Mouse (Mus musculus): ENCODE results near the gene 2010111I01Rik. TPM values are rescaled to one million over a fixed set of nuclear protein-coding genes. Genes with fewer than 3 reads are reported as not detected.
"Not testable (repeated sequence)": the region's sequence is repeated elsewhere in the genome, so short reads cannot be mapped to it uniquely, and the experiment has no call there.

2010111I01Rik gene
- polyA plus RNA-seq, 1 experiment: 144 TPM

DNA sequence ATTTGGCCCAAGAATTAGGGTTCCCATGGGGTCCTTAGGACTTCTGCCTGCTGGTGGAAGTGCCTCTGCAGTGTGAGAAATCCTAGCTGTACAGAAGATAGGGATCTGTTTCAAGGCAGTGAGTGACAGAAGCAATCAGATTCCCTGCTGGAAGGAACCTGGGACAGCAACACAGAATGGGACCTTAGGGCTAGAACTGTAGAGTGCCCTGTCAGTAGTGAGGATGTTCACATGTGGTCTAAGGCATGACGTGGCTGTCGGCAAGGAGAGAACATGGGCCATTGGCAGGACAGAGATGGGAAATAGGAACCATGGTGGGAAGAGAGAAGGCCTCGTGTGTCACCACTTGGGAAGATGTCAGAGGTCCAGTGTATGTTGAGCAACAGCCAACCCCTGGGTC lies 344.9 kb downstream of the 2010111I01Rik start:
- no peaks in the 10 kb centered on the region for H3K79me2 ChIP-seq (ENCODE audit: control insufficient read depth, insufficient read depth)

DNA sequence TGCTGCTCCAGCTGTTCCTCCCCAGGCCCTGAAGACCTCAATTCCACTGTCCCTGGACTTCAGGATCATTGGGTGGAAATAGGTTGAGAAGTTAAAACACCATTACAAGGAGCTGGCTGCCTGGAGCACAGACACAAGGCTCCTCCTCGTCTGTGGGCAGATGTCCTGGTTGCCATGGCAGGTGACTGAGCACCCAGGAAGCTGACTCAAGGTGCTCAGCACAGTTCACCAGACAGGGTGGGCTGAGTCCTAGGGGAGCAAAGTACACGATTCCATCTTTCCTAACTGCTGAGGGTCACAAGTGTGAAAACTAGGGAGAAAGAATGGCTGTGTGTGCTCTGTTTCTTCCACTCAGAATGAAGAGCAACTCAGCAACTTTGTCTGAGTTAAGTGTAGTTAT lies 346.5 kb downstream of the 2010111I01Rik start:
- Histone ChIP-seq H3K4me3 (no peak overlapping the region), H3K36me3 (ENCODE audit: control insufficient read depth, insufficient read depth) (peaks cover 4% of the 10 kb centered on the region), H3ac (ENCODE audit: control insufficient read depth, insufficient read length) (no peak overlapping the region), H3K79me2 (ENCODE audit: control insufficient read depth, insufficient read depth) (no peaks in the 10 kb centered on the region), H3K27me3 (ENCODE audit: control insufficient read depth, insufficient read depth, insufficient read length) (no peaks in the 10 kb centered on the region), H3K4me2 (ENCODE audit: low read depth) (no peak overlapping the region)
- no peak for TF ChIP-seq POLR2AphosphoS2 (IDR thresholded peaks at IDR 0.05; ENCODE audit: insufficient read length, low read depth)
- no peak for TF ChIP-seq MYOD1 (IDR thresholded peaks at IDR 0.05; ENCODE audit: control insufficient read depth in 1 of 3, insufficient read length in 2 of 3, low read depth in 2 of 3)
- TF ChIP-seq CEBPB (IDR thresholded peaks at IDR 0.05; ENCODE audit: insufficient read depth, poor library complexity, severe bottlenecking): no peak
- TF ChIP-seq MAX (IDR thresholded peaks at IDR 0.05; ENCODE audit: low read depth): no peak
- no peak for TF ChIP-seq E2F4 (IDR thresholded peaks at IDR 0.05; ENCODE audit: insufficient read depth)
- TF ChIP-seq MYOG (IDR thresholded peaks at IDR 0.05; ENCODE audit: control insufficient read depth in 1 of 3, insufficient read depth in 1 of 3, insufficient read length in 2 of 3, low read depth in 2 of 3): no peak
- TF ChIP-seq USF1 (IDR thresholded peaks at IDR 0.05; ENCODE audit: low read depth): no peak
- no peak for TF ChIP-seq SRF (IDR thresholded peaks at IDR 0.05; ENCODE audit: control insufficient read depth, insufficient read length, low read depth)
- TF ChIP-seq TCF3 (IDR thresholded peaks at IDR 0.05; ENCODE audit: insufficient read length, low read depth): no peak
- no peak for TF ChIP-seq REST (IDR thresholded peaks at IDR 0.05; ENCODE audit: insufficient read depth, insufficient read length)
- no peak for TF ChIP-seq POLR2A (IDR thresholded peaks at IDR 0.05; ENCODE audit: insufficient read length, low read depth)
- TF ChIP-seq TCF12 (IDR thresholded peaks at IDR 0.05; ENCODE audit: insufficient read depth, poor library complexity, severe bottlenecking): no peak

More for the DNA sequence above, 344.9 kb downstream of the 2010111I01Rik start:
- TF ChIP-seq MYOD1 (IDR thresholded peaks at IDR 0.05; ENCODE audit: control insufficient read depth in 1 of 3, insufficient read length in 2 of 3, low read depth in 2 of 3) (no peak), POLR2AphosphoS2 (IDR thresholded peaks at IDR 0.05; ENCODE audit: insufficient read length, low read depth) (peak; percentile 87), SRF (IDR thresholded peaks at IDR 0.05; ENCODE audit: control insufficient read depth, insufficient read length, low read depth) (no peak), POLR2A (IDR thresholded peaks at IDR 0.05; ENCODE audit: insufficient read length, low read depth) (peak; percentile 6), MYOG (IDR thresholded peaks at IDR 0.05; ENCODE audit: control insufficient read depth in 1 of 3, insufficient read depth in 1 of 3, insufficient read length in 2 of 3, low read depth in 2 of 3) (no peak)
- peaks cover 4% of the 10 kb centered on the region for H3K36me3 ChIP-seq (ENCODE audit: control insufficient read depth, insufficient read depth)
- H3K27me3 ChIP-seq (ENCODE audit: control insufficient read depth, insufficient read depth, insufficient read length): no peaks in the 10 kb centered on the region
- no peak overlapping the region for H3ac ChIP-seq (ENCODE audit: control insufficient read depth, insufficient read length)
- H3K4me2 ChIP-seq (ENCODE audit: low read depth): no peak overlapping the region
- H3K4me3 ChIP-seq: no peak overlapping the region

DNA sequence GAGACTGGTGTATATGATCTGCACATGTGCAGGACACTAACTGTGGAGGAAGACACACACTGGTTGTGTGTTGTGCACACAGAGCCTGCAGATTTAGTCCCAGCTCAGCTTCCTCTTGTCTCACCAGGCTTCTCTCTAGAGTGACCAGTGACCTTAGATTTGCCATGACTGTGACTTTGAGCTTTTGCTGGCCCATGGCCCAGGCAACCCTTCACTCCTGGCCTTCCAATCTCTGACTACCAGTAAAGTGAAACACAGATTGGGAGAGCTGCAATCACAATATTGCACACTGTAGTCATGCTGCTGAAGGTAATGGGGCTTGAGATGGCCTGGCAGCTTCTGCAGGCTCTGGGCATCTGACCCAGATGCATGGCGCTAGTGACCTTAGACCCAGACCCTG lies 348.6 kb downstream of the 2010111I01Rik start:
- H3K79me2 ChIP-seq (ENCODE audit: control insufficient read depth, insufficient read depth): no peaks in the 10 kb centered on the region
- H3K27me3 ChIP-seq (ENCODE audit: control insufficient read depth, insufficient read depth, insufficient read length): no peaks in the 10 kb centered on the region
- TF ChIP-seq SRF (IDR thresholded peaks at IDR 0.05; ENCODE audit: control insufficient read depth, insufficient read length, low read depth) (no peak), REST (IDR thresholded peaks at IDR 0.05; ENCODE audit: insufficient read depth, insufficient read length) (no peak)
- H3K4me2 ChIP-seq (ENCODE audit: low read depth): no peak overlapping the region
- no peak overlapping the region for H3ac ChIP-seq (ENCODE audit: control insufficient read depth, insufficient read length)
- peaks cover 4% of the 10 kb centered on the region for H3K36me3 ChIP-seq (ENCODE audit: control insufficient read depth, insufficient read depth)
- H3K4me3 ChIP-seq: no peak overlapping the region

DNA sequence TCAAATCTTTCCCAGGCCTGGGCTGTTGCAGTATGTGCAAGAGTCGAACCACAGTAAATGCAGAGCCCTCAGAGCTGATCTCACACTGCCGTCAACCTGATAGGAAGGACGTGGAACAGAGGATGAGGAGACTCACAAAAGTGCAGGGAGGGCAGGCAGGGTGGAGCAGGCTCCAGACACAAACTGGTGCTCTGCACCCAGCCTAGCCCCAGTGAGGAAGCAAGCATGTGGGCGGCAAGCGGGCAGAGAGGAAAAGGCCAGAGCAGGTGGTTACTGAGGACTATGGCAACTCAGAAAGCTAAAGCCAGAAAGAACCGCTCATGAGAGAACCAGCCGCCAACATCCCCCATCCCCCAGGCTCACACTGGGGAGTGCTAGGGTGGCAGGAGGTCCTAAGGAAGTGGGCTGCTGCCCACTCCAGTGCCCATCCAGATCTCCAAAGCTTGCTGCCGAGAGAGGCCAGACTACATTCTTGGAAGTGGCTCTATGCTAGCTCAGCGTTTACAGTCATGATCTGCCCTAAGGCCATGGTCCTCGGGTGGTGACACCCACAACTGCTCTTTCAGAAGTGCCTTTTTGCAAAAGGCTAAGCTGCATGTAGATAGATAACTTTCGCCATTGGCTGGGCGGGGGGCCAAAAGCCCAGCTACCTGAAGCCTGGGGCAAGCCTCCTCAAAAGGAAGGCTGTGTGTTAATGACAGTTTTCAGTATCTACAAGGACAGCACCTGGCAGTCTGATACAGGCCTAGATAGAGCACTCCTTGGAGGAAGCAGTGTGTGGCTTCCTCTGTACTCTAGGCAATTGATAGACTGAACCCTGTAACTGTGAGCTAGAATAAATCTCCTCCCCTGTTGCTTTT lies 349.3 kb downstream of the 2010111I01Rik start:
- Histone ChIP-seq H3K4me3 (no peak overlapping the region), H3K4me2 (ENCODE audit: low read depth) (no peak overlapping the region), H3K79me2 (ENCODE audit: control insufficient read depth, insufficient read depth) (no peaks in the 10 kb centered on the region), H3K27me3 (ENCODE audit: control insufficient read depth, insufficient read depth, insufficient read length) (no peaks in the 10 kb centered on the region), H3K36me3 (ENCODE audit: control insufficient read depth, insufficient read depth) (peaks cover 4% of the 10 kb centered on the region), H3ac (ENCODE audit: control insufficient read depth, insufficient read length) (no peak overlapping the region)
- TF ChIP-seq CEBPB (IDR thresholded peaks at IDR 0.05; ENCODE audit: insufficient read depth, poor library complexity, severe bottlenecking) (no peak), REST (IDR thresholded peaks at IDR 0.05; ENCODE audit: insufficient read depth, insufficient read length) (no peak), MYOD1 (IDR thresholded peaks at IDR 0.05; ENCODE audit: control insufficient read depth in 1 of 3, insufficient read length in 2 of 3, low read depth in 2 of 3) (peak in 1 of 3 experiments; percentile 53), TCF3 (IDR thresholded peaks at IDR 0.05; ENCODE audit: insufficient read length, low read depth) (no peak), POLR2AphosphoS2 (IDR thresholded peaks at IDR 0.05; ENCODE audit: insufficient read length, low read depth) (peak; percentile 76), POLR2A (IDR thresholded peaks at IDR 0.05; ENCODE audit: insufficient read length, low read depth) (peak; percentile 7)

DNA sequence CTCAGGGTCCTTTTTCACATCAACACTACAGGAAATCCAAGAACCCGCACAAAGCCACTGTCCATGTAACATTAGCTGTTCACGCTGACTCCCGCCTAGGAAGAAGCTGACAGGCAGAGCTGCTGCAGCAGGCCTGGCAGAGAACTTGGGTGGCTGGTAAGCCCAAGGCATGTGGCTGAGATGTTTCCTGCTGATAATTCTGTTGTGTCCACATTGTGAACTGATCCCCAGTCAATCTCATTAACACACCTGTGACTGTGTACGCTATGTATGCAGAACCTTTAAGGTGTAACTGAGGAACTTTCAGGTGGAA lies 349.9 kb downstream of the 2010111I01Rik start:
- TF ChIP-seq TCF3 (IDR thresholded peaks at IDR 0.05; ENCODE audit: insufficient read length, low read depth): no peak
- no peak for TF ChIP-seq SRF (IDR thresholded peaks at IDR 0.05; ENCODE audit: control insufficient read depth, insufficient read length, low read depth)
- peak; percentile 19 for TF ChIP-seq POLR2AphosphoS2 (IDR thresholded peaks at IDR 0.05; ENCODE audit: insufficient read length, low read depth)
- TF ChIP-seq MYOD1 (IDR thresholded peaks at IDR 0.05; ENCODE audit: control insufficient read depth in 1 of 3, insufficient read length in 2 of 3, low read depth in 2 of 3): no peak
- no peak for TF ChIP-seq CEBPB (IDR thresholded peaks at IDR 0.05; ENCODE audit: insufficient read depth, poor library complexity, severe bottlenecking)
- Histone ChIP-seq H3K4me2 (ENCODE audit: low read depth) (no peak overlapping the region), H3K4me3 (no peak overlapping the region), H3K36me3 (ENCODE audit: control insufficient read depth, insufficient read depth) (peaks cover 4% of the 10 kb centered on the region), H3K27me3 (ENCODE audit: control insufficient read depth, insufficient read depth, insufficient read length) (no peaks in the 10 kb centered on the region), H3K79me2 (ENCODE audit: control insufficient read depth, insufficient read depth) (no peaks in the 10 kb centered on the region), H3ac (ENCODE audit: control insufficient read depth, insufficient read length) (no peak overlapping the region)

DNA sequence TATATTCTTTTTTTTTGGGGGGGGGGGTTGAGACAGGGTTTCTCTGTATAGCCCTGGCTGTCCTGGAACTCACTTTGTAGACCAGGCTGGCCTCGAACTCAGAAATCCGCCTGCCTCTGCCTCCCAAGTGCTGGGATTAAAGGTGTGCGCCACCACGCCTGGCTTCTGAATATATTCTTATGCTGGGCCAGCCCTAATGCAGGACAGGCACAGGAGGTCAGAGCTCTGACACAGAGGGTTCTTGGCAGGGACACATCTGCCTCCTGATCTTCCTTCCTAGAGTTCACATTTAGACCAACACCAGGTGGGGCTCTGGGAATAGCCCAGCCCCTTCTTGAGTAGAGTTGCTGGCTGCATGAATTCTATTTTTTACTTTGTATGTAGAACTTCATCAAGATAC lies 350.4 kb downstream of the 2010111I01Rik start:
- not testable (repeated sequence) for H3K27me3 ChIP-seq (ENCODE audit: control insufficient read depth, insufficient read depth, insufficient read length); H3K36me3 ChIP-seq (ENCODE audit: control insufficient read depth, insufficient read depth); H3K79me2 ChIP-seq (ENCODE audit: control insufficient read depth, insufficient read depth); H3K4me2 ChIP-seq (ENCODE audit: low read depth); H3ac ChIP-seq (ENCODE audit: control insufficient read depth, insufficient read length); H3K4me3 ChIP-seq
